Mouse (Mus musculus): Measurements from ENCODE around the gene Tk1. TPM values are rescaled to one million over a fixed set of nuclear protein-coding genes. Genes with fewer than 3 reads are reported as not detected.

The Tk1 gene
- total RNA-seq (2022): 1 to 10 TPM in 3 of 4 experiments, under 1 TPM in 1; 0.78 to 3.2 (median 2.3) TPM

GRCm38 (mm10) chr11:117825333-117826101 lies at the start of gene Tk1, which contains the start of gene Afmid:
Gene Tk1 (minus strand): TSS chr11:117826092.
Gene Afmid (plus strand): TSS chr11:117825924.
- peak; percentile 66 for DNase-seq (ENCODE audit: low spot score)

- no peak for DNase-seq (ENCODE audit: low spot score)
Observed at GRCm38 (mm10) chr11:117875681-117876080, 49.8 kb upstream of the Tk1 start.

DNA sequence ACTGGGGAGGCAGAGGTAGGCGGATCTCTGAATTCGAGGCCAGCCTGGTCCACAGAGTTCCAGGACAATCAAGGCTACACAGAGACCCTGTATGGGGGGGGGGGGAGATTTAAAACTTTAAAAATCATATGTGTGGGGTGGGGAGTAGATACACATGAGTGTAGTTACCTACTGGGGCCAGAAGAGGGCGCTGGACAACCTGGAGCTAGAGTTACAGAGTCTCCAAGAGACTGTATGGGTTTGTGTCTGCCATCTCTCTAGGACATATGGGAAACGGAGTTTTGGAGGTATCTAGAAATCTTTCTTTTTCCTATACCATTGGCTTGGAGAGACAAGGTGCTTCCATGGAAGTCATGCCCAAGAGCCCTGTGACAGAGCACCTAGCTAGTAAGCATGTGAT lies 48.5 kb upstream of the Tk1 start:
- DNase-seq (ENCODE audit: low spot score): no peak

- peak; percentile 76 for DNase-seq (ENCODE audit: low spot score)
Observed at GRCm38 (mm10) chr11:117872861-117873608, 47.1 kb upstream of the Tk1 start, which contains the start of gene Tha1. Gene Tha1 (minus strand): TSS chr11:117873481.

GRCm38 (mm10) chr11:117871911-117872584 lies 46.2 kb upstream of the Tk1 start:
- no peak for DNase-seq (ENCODE audit: low spot score)

DNA sequence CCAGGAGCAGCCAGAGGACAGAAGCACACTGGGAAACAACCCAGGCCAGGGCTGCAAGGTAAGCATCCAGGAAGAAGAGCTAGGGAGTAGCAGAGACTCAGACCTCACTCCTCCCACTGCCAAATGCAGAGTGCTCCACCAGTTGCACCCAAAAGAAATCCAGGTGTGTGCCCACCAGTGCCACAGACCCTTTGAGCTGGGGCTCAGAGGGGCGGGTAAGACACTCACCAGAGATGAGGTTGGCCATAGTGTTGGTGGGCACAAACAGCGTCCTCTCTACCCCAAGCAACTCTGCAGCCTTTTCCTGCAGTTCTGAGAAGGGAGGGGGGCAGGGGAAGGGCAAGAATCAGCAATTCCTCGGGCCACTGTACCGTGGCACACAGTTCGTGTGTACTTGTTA lies 45.5 kb upstream of the Tk1 start:
- DNase-seq (ENCODE audit: low spot score): no peak

GRCm38 (mm10) chr11:117870688-117871365 lies 44.9 kb upstream of the Tk1 start:
- DNase-seq (ENCODE audit: low spot score): peak; percentile 72

GRCm38 (mm10) chr11:117865988-117866387 lies 40.1 kb upstream of the Tk1 start:
- no peak for DNase-seq (ENCODE audit: low spot score)

DNA sequence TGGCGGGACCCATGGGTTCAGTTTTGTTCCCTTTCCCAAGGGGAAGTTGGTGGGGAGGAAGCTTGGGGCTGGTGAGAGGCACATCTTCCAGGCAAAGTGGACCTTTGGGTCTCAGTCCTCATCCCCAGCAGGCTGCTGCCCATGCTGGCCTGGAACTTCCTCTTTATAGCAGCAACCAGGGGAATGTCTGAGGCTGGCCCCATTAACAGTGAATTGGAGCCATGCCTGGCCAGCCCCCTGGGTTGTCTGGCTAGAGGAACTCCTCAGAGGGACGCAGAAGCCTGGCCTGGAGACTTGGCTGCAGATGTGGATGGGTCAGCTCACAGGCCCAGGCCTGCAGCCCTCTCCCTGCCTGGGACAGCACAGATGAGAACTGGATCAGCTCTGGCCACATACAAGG lies 38.9 kb upstream of the Tk1 start:
- no peak for DNase-seq (ENCODE audit: low spot score)

DNA sequence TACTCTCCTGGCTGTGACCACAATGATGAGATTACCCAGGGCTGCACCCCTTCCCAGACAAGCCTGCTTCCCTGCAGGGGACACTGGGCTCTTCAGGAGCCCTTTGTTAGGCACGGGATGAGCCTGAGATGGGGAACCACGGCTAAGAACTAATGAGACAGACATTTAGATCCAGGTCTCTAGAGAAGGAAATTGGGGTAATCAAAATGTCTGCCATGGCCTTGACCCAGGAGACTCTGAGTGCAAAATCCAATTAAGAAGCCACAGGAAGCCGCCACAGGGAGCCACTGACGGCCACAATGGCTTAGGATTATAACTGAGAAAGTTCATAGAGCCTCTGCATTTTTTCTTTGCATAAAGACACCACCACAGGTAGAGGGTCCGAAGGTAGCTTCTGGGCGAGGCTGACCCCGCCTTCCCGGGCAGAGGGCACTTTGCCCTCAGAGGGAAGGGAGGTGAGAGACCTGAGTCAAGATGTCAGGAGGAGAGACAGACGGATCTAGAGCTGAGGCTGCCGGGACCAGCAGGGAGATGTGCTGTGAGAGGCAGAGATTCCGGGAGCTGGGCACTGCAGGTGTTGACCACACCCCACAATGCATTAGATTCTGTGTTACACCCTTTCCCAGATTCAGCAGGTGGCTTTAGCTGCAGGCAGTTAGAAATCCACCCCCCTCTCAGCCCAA lies 37.4 kb upstream of the Tk1 start:
- DNase-seq (ENCODE audit: low spot score): no peak

- no peak for DNase-seq (ENCODE audit: low spot score)
Observed at GRCm38 (mm10) chr11:117860601-117861000, 34.7 kb upstream of the Tk1 start, which contains the start of gene Tmem235. Gene Tmem235 (plus strand): TSS chr11:117860752.

DNA sequence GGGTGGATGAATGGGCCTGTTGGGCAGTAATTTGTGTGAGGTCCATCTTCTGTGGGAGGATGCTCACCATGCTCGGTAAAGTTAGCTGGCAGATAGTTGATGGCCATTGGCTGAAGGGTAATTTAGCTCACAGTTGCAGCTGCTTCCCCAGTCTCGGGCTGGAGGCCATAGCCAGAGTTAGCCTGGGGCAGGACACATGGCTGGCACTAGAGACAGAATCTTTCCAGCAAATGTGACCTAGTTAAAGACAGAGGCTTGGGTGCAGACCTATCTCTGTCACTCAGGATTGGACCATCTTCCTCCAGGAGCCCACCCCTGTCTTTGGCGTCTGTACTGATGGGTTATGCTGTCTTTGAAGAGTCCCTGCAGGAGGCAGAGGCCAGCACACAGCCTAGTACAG lies 32.5 kb upstream of the Tk1 start:
- no peak for DNase-seq (ENCODE audit: low spot score)

GRCm38 (mm10) chr11:117857462-117857861 lies 31.6 kb upstream of the Tk1 start:
- DNase-seq (ENCODE audit: low spot score): no peak

DNA sequence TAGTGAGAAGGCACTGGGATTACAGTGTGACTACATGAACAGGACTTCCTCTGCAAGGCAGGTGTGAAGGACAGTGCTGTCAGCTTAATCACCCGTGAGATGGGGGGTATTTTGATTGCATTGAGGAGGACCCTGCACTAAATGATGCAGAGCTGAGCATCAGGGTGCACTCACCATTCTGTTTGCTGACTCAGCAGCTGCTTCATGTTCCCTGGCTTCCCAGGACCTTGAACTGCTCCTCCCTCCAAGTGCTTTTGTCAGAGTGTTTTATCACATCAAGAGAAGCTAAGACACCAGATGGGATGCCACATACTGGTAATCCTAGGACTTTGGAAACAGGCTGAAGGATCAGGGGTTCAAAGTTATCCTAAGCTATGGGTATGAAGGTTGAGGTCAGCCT lies 30.1 kb upstream of the Tk1 start:
- DNase-seq (ENCODE audit: low spot score): no peak

DNA sequence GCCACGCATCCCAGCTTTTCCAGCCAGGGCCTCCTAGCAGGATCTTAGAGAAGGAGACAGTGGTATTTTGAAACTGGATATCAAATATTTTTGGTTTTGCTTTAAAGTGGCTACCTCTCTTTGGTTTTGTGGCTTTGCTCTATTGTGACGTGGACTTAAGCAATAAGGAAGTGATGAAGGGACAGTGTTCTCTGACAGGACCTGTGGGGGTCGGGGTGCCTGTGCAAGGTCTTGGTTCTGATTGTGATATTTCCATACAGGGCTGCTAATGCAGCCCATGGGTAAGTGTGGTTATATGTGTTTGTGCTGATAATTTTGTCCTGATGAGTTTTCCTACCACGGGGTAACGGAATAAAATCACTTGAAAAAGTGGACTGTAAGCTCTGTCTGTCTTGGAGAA lies 29.5 kb upstream of the Tk1 start:
- DNase-seq (ENCODE audit: low spot score): no peak

DNA sequence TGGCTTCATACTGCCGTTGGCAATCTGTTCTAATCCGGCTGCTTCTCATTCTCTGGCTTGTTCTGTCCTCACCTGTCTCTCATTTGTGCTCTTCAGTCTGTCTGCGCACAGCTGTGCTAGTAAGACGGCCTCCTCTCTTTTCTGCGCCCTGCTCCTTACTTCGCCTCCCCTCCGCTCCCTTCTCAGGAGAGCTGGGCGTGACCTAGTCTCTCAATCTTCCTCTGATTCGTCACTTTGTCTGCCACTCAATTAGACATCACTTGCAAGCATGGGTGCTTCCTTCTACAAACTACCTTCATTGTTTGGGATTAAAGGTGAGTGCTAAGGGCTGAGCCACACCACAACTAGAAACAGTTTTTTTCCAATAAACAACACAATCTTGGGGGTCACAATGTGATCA lies 28.3 kb upstream of the Tk1 start:
- no peak for DNase-seq (ENCODE audit: low spot score)

GRCm38 (mm10) chr11:117852875-117853274 lies 27.0 kb upstream of the Tk1 start:
- no peak for DNase-seq (ENCODE audit: low spot score)

DNA sequence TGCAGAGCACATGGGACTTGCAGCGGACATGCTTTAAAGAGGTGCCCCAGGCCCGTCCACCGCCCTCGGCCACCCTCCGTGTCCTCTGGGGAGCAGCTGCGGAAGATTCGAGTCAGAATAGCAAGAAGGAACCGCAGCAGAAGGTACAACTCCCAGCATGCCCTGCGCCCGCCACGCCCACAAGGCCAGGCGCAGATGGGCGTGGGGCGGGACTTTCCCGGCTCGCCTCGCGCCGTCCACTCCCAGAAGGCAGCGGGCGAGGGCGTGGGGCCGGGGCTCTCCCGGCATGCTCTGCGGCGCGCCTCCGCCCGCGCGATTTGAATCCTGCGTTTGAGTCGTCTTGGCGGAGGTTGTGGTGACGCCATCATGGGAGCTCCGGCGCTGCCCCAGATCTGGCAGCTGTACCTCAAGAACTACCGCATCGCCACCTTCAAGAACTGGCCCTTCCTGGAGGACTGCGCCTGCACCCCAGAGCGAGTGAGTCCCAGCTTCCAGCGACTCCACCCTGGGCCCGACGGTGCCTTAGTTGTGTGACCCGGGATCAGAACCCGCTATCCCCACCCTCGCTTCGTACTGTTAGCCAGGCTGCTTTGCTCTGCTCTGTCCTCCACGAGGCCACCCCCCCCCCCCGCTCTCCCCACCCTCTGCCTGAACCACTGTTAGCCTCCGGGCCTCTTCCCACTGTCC lies 23.2 kb upstream of the Tk1 start, which contains the start of gene Birc5:
TSS of gene Birc5 (plus strand) at position 267 of the 687 bp plus-strand sequence.
- DNase-seq (ENCODE audit: low spot score): peak; percentile 92

GRCm38 (mm10) chr11:117848271-117848984 lies 22.5 kb upstream of the Tk1 start:
- no peak for DNase-seq (ENCODE audit: low spot score)

Data from heart, adult 8-10 months (tissue).